Mouse (Mus musculus) limb, embryonic 10.5 days (tissue): ENCODE measurements around the gene Tjp2. TPM values are rescaled to one million over a fixed set of nuclear protein-coding genes. Genes with fewer than 3 reads are reported as not detected.
A peak's percentile ranks its signal among the peaks of the same experiment; 100 is the strongest.
"Not testable (repeated sequence)": the region's sequence is repeated elsewhere in the genome, so short reads cannot be mapped to it uniquely, and the experiment has no call there.

ENCODE experiments used
- DNase-seq: peaks from one replicate; pipeline ENCODE4 v3.0.0-alpha.2; 2017; ENCODE audit warnings: low spot score
- H3K27ac ChIP-seq: fragments of 300-500 bp; sonication (generic); 2 replicates; pipeline ENCODE4 v1.5.1; 2016; ENCODE audit warnings: mild to moderate bottlenecking
- H3K27me3 ChIP-seq: fragments of 300-500 bp; sonication (generic); 2 replicates; pipeline ENCODE4 v1.6.1; 2016; ENCODE audit warnings: low read depth, mild to moderate bottlenecking; ENCODE audit not compliant: poor library complexity, severe bottlenecking
- H3K36me3 ChIP-seq: fragments of 300-500 bp; sonication (generic); 2 replicates; pipeline ENCODE4 v1.6.1; 2016; ENCODE audit warnings: mild to moderate bottlenecking, moderate library complexity
- H3K4me1 ChIP-seq: fragments of 300-500 bp; sonication (generic); 2 replicates; pipeline ENCODE4 v1.6.1; 2016
- H3K4me3 ChIP-seq: fragments of 300-500 bp; sonication (generic); 2 replicates; pipeline ENCODE4 v1.5.1; 2016; ENCODE audit warnings: mild to moderate bottlenecking, moderate library complexity
- H3K9me3 ChIP-seq: fragments of 300-500 bp; sonication (generic); replicated peaks from 2 replicates; pipeline ENCODE4 v1.6.1; 2016; ENCODE audit warnings: mild to moderate bottlenecking
- WGBS: fragments of 180-500 bp; shearing (Covaris S2); methylation state at CpG from one replicate; pipeline ENCODE4 v1.1.7; 2016; 5-methylcytosine and 5-hydroxymethylcytosine counted together
- polyA plus RNA-seq: library from polyadenylated mRNA; unstranded; fragments of >200 nt; fragmentation: Nextera tagmentation; extraction: Ambion mirVana; gene quantifications from 2 replicates; pipeline ENCODE4 v1.2.1, GENCODE M21; 2016

Gene Tjp2
- polyA plus RNA-seq, 1 experiment from 2014 or later, result 35.2 TPM

DNA sequence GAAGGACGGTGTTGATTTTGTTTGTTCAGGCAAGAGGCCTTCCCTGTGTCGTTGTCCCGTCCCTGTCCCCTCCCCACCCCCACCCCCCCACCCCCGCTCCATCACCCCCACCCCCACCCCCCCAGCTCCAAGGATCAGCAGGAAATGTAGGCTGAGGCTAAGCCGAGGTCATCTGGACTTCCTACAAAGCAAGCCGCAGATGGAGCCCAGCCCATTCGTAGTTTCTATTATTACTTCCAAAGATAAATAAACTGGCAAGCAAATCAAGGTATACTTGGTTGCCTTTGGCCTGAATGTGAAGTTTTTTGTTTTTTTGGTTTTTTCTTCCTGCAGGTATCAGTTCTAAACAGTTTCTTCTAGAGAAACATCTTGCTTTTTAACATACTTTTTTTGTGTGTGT is 29.6 kb downstream of the Tjp2 start:
- Histone ChIP-seq H3K9me3 (no peaks in the 10 kb centered on the region), H3K27me3 (no peaks in the 10 kb centered on the region), H3K36me3 (no peaks in the 10 kb centered on the region), H3K4me1 (peaks cover 24% of the 10 kb centered on the region), H3K4me3 (no peak overlapping the region), H3K27ac (no peak overlapping the region)
- WGBS, result 78% methylated on average over 7 of the region's 7 CpGs
- DNase-seq, result no peak

DNA sequence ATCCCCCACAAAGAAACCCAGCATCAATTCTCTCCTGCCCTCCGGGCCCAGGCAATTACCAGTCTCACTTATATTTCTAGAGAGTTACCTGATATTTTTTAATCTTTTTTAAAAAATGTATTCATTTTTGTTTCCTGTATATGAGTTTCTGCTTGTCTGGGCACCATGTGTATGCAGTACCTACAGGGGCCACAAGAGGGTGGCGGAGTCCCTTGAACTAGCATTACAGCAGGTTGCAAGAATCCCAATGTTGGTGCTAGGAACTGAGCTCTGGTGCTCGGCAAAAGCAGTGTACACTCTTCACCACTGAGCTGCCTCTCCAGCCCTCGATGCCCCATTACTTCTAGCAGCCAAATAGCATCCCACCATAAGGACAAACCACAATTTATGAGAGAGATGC is 30.6 kb downstream of the Tjp2 start:
- H3K27me3 ChIP-seq, result no peaks in the 10 kb centered on the region
- H3K4me1 ChIP-seq, result peaks cover 15% of the 10 kb centered on the region
- no peak for DNase-seq
- no peak overlapping the region for H3K4me3 ChIP-seq
- WGBS, result 90% methylated on average over 4 of the region's 4 CpGs
- H3K36me3 ChIP-seq, result no peaks in the 10 kb centered on the region
- H3K27ac ChIP-seq, result no peak overlapping the region
- no peaks in the 10 kb centered on the region for H3K9me3 ChIP-seq

DNA sequence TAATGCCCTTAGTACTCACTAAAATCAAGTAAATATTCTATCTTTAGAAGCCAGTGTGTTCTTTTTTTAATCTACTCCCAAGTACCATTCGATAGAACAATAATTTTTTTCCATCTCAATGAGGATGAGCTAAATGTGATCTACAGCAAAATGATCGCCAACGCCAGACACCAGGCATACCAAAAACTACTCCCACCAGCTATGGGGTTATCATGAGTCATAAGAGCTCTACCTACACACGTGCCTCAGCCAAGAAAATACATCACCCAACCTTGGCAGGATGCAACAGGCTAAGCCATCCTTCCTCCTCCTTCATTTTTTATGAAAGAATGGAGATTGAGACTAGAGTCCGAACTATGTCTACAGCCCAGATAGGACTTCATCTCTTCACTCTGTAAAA is 31.9 kb downstream of the Tjp2 start:
- Histone ChIP-seq H3K4me3 (no peak overlapping the region), H3K27ac (no peak overlapping the region), H3K27me3 (no peaks in the 10 kb centered on the region), H3K4me1 (peaks cover 7% of the 10 kb centered on the region; the same call in 1 of the 2 replicates), H3K36me3 (no peaks in the 10 kb centered on the region), H3K9me3 (no peaks in the 10 kb centered on the region)
- no peak for DNase-seq
- 96% methylated on average over 5 of the region's 5 CpGs for WGBS

DNA sequence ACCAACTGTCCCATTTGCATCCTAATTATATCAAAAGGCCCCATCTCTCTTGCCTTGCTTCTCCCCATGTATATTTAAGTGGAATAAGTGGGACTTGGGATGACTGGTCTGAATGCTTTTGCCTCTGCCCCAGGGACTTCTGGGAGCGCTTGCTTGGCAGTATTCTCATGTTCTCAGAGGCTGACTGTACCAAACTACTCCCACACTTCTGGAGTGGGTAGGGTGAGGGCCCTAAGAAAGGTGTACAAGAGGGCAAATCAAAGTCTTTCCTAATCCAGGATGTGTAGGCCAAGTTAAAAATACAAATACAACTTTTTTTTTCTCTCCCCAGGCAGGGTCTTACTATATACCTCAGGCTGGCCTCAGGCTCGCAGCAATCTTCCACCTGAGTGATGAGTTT is 37.0 kb downstream of the Tjp2 start:
- WGBS, result 88% methylated on average over 2 of the region's 2 CpGs
- no peak overlapping the region for H3K4me3 ChIP-seq
- no peaks in the 10 kb centered on the region for H3K27me3 ChIP-seq
- H3K27ac ChIP-seq, result no peak overlapping the region
- H3K9me3 ChIP-seq, result no peaks in the 10 kb centered on the region
- no peaks in the 10 kb centered on the region for H3K4me1 ChIP-seq
- no peaks in the 10 kb centered on the region for H3K36me3 ChIP-seq
- no peak for DNase-seq

DNA sequence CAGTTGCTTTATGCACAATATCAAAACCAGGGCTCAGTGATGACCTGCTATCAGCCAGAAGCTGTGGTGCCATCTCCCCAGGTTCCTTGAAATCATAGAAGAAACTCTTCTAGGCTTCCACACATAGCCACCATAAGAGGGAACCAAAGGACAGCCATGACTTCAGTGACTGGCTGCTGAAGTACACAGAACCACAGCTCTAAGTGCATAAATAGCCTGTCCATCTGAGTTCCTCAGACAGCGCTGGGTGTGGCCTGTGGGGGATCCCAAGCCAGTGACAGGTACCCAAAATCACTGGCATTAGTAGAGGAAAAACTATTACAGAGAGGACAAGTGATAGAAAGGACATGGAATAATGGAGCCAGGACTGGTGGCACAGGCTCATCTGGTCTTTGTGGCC is 37.5 kb downstream of the Tjp2 start:
- not testable (repeated sequence) for H3K4me1 ChIP-seq, H3K27ac ChIP-seq, H3K27me3 ChIP-seq, H3K4me3 ChIP-seq, DNase-seq, H3K36me3 ChIP-seq, H3K9me3 ChIP-seq
- 86% methylated on average over 1 of the region's 1 CpGs for WGBS

DNA sequence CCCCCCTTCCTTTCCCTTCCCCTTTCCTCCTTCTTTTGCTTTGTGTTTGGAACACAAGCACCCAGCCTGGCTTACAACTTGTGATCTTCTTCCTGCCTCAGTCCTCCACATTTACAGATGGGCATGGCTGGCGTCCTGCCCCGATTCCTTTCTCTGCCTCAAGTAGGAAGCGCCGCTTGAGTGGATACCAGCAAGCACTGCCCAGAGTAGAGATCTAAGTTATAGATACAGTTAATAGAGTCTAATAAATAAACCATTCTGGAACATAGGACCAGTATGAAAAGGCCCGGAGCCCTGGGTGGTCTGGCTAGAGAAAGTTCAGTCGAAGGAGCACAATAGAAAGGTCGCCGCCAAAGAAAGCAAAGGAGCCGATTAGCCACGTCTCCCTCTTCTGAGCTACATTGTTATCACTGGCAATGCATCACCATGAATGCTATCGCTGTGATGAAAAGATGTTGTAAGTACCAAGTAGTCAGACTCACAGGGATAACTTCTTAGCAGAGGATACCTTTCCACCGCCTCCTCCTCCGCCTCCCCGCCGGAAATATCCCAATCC is 41.1 kb downstream of the Tjp2 start:
- no peak for DNase-seq
- Histone ChIP-seq H3K9me3 (no peaks in the 10 kb centered on the region), H3K4me1 (no peaks in the 10 kb centered on the region), H3K36me3 (no peaks in the 10 kb centered on the region), H3K4me3 (no peak overlapping the region), H3K27ac (no peak overlapping the region), H3K27me3 (no peaks in the 10 kb centered on the region)
- WGBS, result 93% methylated on average over 15 of the region's 15 CpGs

DNA sequence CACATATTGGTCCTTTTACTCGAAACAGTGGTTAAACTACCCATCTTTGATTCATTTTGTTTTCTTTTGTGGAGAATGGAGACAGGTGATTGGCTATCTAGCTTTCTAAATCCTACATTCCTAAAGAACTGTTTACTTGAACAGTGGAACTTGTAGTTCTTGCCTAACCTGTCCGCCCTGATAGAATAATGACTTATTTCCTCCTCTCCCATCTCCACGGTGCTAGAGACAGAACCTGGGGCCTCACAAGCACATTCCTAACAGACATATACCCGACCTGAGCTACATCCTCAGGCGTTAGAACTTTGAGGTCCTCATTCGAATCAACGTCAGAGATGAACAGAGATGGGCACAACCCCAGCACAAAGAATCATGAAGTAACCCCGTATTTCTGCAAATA is 44.4 kb downstream of the Tjp2 start:
- no peaks in the 10 kb centered on the region for H3K4me1 ChIP-seq
- no peak for DNase-seq
- no peaks in the 10 kb centered on the region for H3K27me3 ChIP-seq
- H3K36me3 ChIP-seq, result no peaks in the 10 kb centered on the region
- no peaks in the 10 kb centered on the region for H3K9me3 ChIP-seq
- 75% methylated on average over 8 of the region's 8 CpGs for WGBS
- H3K4me3 ChIP-seq, result no peak overlapping the region
- H3K27ac ChIP-seq, result no peak overlapping the region

DNA sequence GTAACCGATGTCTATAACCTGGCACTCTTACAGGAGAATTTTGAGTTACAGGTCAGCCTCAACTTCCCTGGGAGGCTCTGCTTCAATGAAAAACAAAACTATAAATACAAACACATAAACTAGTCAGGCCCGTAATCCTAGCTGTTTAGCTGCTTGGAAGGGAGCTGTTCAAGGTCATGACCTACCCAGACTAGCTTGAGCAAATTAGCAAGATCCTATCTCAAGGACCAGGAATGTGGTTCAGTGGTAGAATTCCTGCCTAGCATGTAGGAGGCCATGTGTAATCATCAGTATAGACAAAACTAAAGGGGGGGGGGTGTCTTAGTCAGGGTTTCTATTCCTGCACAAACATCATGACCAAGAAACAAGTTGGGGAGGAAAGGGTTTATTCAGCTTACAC is 46.7 kb downstream of the Tjp2 start:
- no peak overlapping the region for H3K27ac ChIP-seq
- no peak for DNase-seq
- H3K9me3 ChIP-seq, result no peaks in the 10 kb centered on the region
- WGBS, result 69% methylated on average over 2 of the region's 2 CpGs
- no peaks in the 10 kb centered on the region for H3K27me3 ChIP-seq
- H3K36me3 ChIP-seq, result no peaks in the 10 kb centered on the region
- peaks cover 16% of the 10 kb centered on the region for H3K4me1 ChIP-seq
- H3K4me3 ChIP-seq, result no peak overlapping the region

DNA sequence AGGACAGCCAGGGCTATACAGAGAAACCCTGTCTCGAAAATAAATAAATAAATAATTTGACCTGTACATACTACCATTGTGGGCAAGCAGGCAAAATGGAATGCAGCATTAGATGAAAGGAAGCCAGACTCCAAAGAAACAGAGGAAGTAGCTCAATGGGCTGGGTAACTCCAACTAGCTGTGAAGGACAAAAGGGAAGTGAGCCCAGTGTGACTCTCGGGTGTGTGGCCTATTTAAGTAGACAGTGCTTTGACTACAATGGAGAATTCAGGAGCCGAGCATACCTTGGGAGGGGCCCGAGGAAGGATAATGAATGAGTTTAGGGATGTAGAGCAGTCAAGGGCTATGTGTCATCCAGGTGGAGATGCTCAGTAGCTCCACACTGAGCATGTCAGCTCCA is 48.1 kb downstream of the Tjp2 start:
- Histone ChIP-seq H3K9me3 (no peaks in the 10 kb centered on the region), H3K4me3 (no peak overlapping the region), H3K27ac (no peak overlapping the region), H3K4me1 (peaks cover 29% of the 10 kb centered on the region), H3K36me3 (no peaks in the 10 kb centered on the region), H3K27me3 (no peaks in the 10 kb centered on the region)
- WGBS, result 91% methylated on average over 4 of the region's 4 CpGs
- DNase-seq, result no peak

DNA sequence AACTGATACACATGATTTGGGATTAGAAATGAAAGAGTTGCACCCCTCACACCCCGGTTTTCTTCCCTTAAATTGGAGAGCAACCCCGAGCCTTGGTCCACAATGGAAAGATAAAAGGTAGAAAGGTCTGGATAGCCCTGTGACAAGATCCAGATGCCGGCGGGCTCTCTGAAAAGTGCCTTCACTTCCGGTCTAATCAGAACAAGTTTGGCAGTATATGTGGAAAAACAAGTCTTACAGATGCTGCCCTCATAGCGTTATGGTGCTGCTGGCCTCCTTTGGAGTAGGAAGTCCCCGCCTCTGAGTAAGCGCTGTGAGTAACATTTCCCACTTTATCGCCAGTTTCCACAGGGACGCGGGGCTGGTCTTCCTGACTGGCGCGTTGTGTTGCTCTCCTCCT is 49.9 kb downstream of the Tjp2 start:
- Histone ChIP-seq H3K4me1 (peaks cover 29% of the 10 kb centered on the region), H3K36me3 (no peaks in the 10 kb centered on the region), H3K27me3 (no peaks in the 10 kb centered on the region), H3K27ac (peak overlapping the region; percentile 96), H3K4me3 (peak overlapping the region; percentile 92), H3K9me3 (no peaks in the 10 kb centered on the region)
- WGBS, result 6% methylated on average over 13 of the region's 13 CpGs
- peak; percentile 54 for DNase-seq

DNA sequence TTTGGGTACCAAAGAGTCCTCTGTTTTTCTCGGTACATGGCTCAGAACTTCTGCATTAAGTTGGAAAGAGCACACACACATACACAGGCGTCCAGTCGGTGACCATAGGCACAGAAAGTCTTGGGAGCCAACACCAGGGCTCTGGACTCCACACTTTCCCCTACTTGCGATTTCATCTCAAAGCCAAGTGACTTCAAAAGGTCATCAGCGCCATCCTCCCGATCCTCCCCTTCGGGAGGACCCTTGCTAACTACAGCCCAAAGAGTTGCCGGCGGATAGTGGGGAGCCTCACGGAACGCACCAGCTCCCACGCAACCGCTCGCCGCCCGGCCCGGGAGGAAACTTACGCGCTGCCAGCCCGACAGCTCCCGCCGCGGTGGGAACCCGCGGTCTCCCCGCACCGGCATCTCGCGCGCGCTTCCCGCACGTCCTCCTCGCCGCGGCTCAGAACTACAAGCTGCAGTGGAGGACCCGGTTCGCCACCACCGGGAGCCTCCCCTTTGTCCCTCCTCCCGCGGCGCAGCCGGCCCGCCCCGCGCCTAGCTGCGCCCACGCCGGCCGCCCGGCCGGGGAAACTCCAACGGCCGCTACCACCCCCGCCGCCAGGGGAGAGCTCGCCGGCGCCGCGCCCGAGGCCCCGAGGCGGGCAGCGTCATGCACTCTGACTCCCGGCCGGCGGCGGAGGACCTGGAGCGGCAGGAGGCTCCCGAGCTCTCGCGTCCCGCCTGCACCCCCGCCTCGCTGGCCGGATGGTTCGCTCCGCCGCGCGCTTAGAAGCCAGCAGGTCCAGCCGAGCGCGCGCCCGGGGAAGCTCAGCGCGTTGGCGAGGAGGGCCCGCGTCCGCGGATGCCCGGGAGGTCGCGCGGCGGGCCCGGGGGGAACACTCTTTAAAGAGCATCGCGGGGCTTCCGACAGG is 51.0 kb downstream of the Tjp2 start:
- DNase-seq, result peak; percentile 96
- Histone ChIP-seq H3K4me1 (peaks cover 29% of the 10 kb centered on the region), H3K4me3 (peak overlapping the region; percentile 92), H3K27ac (peak overlapping the region; percentile 96), H3K36me3 (no peaks in the 10 kb centered on the region), H3K27me3 (no peaks in the 10 kb centered on the region), H3K9me3 (no peaks in the 10 kb centered on the region)
- under 1% methylated on average over 103 of the region's 103 CpGs for WGBS

DNA sequence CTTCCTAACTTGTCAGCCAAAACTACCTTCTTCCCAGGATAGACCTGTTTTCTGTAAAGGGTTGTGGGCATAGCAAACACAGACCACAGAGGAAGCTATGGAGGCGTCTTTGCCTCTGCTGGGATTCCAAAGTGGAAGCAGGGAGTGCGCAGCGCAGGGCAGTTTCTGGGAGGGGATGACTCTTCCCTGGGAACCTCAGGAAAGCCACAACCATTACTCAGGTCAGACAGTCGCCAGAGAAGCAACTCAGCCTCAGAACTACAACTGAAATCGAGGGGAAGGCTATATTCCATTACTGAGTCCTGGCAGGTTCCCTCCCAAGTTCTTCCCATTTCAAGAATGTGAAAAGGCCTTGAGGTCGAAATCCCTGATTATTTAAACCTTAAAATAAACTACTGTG is 51.8 kb downstream of the Tjp2 start:
- peak overlapping the region; percentile 92 for H3K4me3 ChIP-seq
- WGBS, result 20% methylated on average over 6 of the region's 6 CpGs
- peak overlapping the region; percentile 96; the same call in 1 of the 2 replicates for H3K27ac ChIP-seq
- peaks cover 37% of the 10 kb centered on the region for H3K4me1 ChIP-seq
- DNase-seq, result no peak
- no peaks in the 10 kb centered on the region for H3K27me3 ChIP-seq
- H3K36me3 ChIP-seq, result no peaks in the 10 kb centered on the region
- no peaks in the 10 kb centered on the region for H3K9me3 ChIP-seq

DNA sequence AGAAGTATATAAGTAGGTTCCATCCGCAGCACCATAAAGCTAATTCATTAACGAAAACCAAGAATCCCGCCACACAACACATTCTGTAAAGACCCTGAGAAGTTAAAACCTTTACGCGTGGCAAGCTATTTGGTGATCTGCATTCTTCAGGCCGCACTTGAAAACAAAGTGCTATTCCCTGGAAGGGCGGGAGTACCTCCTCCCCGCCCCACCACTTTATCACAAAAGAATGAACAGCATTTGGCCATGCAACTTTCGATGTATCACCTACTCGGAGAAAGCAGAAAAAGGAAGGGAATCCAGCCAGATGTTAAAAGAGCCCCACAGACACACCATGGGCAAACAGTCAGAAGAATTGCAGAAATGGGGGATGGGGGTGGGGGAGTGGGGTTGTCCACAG is 56.3 kb downstream of the Tjp2 start:
- H3K27me3 ChIP-seq, result no peaks in the 10 kb centered on the region
- no peak overlapping the region for H3K27ac ChIP-seq
- H3K9me3 ChIP-seq, result no peaks in the 10 kb centered on the region
- 79% methylated on average over 10 of the region's 10 CpGs for WGBS
- H3K36me3 ChIP-seq, result no peaks in the 10 kb centered on the region
- DNase-seq, result no peak
- H3K4me3 ChIP-seq, result no peak overlapping the region
- peaks cover 59% of the 10 kb centered on the region for H3K4me1 ChIP-seq
